Mouse (Mus musculus): ENCODE results near the gene C1ql2.

DNA sequence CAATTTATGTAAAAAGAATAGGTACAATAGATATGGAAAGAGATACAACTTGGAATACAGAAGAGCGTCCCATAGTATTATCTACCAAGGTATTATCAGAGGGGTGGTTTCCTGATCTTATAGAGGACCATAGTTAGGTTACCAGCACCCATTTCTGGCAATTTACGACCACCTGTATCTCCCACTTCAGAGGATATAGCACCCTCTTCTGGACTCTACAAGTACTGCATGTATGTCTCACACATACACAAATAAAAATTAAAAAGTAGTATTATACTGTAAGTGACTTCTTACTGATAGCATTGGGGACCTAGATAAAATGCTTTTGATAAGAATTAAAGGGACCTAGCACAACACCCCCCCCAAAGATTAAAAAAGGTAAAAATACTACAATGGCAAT lies 43.4 kb upstream of the C1ql2 start:
- TF ChIP-seq CTCF (IDR thresholded peaks at IDR 0.05; ENCODE audit: control insufficient read depth, insufficient read depth, insufficient replicate concordance, low read depth, low read length) (no peak), POLR2A (IDR thresholded peaks at IDR 0.05; ENCODE audit: control insufficient read depth, low read depth, low read length) (no peak)

All from testis, adult 2 months (tissue).